Mouse (Mus musculus) megakaryocyte, embryonic 14.5 days (primary cell): Measurements from ENCODE around the gene Pias3. TPM values are rescaled to one million over a fixed set of nuclear protein-coding genes. Genes with fewer than 3 reads are reported as not detected.
A peak's percentile ranks its signal among the peaks of the same experiment; 100 is the strongest.
"Not testable (repeated sequence)": the region's sequence is repeated elsewhere in the genome, so short reads cannot be mapped to it uniquely, and the experiment has no call there.

Experiments
- H3K27me3 ChIP-seq: replicated peaks from 2 replicates; pipeline ENCODE3; 2012; ENCODE audit warnings: inconsistent platforms
- H3K36me3 ChIP-seq: replicated peaks from 2 replicates; pipeline ENCODE3; 2012; ENCODE audit warnings: low read length, inconsistent platforms, mixed read lengths
- H3K4me1 ChIP-seq: 2 replicates; pipeline ENCODE4 v1.6.1; 2012; ENCODE audit warnings: inconsistent platforms
- H3K4me3 ChIP-seq: replicated peaks from 2 replicates; pipeline ENCODE3; 2012; ENCODE audit warnings: moderate library complexity, mild to moderate bottlenecking, inconsistent platforms
- H3K9me3 ChIP-seq: 2 replicates; pipeline ENCODE4 v1.6.1; 2012; ENCODE audit warnings: inconsistent platforms
- FLI1 ChIP-seq: IDR thresholded peaks from 2 replicates; pipeline ENCODE4 v1.6.1; 2012; ENCODE audit warnings: low read length, inconsistent platforms, mixed read lengths
- GATA1 ChIP-seq: IDR thresholded peaks from 3 replicates; pipeline ENCODE4 v1.6.1; 2012; ENCODE audit warnings: mixed read lengths, low read length, inconsistent platforms, borderline replicate concordance
- polyA plus RNA-seq: library from polyadenylated mRNA; stranded (reverse); fragments of >175 nt; gene quantifications from 2 replicates; pipeline ENCODE4 v1.2.3, GENCODE M21; 2012; ENCODE audit warnings: low replicate concordance; ENCODE audit not compliant: insufficient read depth

Pias3 gene
- polyA plus RNA-seq, 1 experiment: 32.8 TPM

DNA sequence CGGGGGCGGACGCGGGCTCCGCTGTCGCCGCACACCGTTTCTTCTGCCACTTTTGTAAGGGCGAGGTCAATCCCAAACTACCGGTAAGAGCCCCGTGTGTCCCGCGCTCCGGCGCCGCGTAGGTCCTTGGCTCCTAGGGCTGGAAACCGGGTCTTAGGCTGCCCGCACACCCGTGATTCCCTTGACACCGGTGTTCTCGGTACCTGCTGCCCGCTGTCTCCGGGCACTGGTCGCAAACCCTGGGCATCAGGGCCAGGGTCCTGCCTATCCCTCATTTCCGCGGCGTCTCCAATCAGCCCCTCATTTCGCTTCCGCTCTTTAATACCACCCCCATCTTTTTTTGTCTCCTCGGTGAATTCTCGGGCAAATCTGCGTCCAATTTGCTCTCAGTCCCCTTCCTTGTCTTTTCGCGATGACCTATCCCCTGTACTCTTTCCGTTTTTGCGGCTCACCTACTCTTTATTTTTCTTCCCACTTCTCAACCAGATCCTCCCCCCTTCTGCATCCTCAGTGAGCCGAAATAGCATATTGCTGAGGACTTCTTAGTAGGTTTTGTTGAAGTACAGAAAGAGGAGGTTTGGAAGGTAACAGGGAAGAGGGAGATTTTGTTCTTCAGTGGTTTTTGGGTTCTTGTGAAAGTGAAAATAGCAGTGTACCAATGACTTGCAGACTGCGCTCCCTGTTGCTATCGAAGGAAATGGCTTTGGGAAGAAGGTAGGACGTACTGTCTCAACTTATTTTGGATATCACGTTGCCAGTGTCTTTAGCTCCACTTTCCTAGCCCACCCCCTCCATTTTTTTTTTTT, 31.8 kb downstream of the Pias3 start:
- Histone ChIP-seq H3K9me3 (no peaks in the 10 kb centered on the region), H3K27me3 (no peaks in the 10 kb centered on the region)
- TF ChIP-seq FLI1: no peak
- TF ChIP-seq GATA1: no peak

GRCm38 (mm10) chr3:96728634-96729402, 32.6 kb downstream of the Pias3 start:
- no peaks in the 10 kb centered on the region for H3K27me3 ChIP-seq
- TF ChIP-seq FLI1 (no peak), GATA1 (no peak)
- no peaks in the 10 kb centered on the region for H3K9me3 ChIP-seq
- H3K4me3 ChIP-seq: peak overlapping the region; percentile 94
- peaks cover 67% of the 10 kb centered on the region for H3K4me1 ChIP-seq
- peaks cover 22% of the 10 kb centered on the region for H3K36me3 ChIP-seq

More for the DNA sequence above, 31.8 kb downstream of the Pias3 start:
- Histone ChIP-seq H3K4me3 (peak overlapping the region; percentile 94), H3K36me3 (peaks cover 30% of the 10 kb centered on the region), H3K4me1 (peaks cover 67% of the 10 kb centered on the region)

DNA sequence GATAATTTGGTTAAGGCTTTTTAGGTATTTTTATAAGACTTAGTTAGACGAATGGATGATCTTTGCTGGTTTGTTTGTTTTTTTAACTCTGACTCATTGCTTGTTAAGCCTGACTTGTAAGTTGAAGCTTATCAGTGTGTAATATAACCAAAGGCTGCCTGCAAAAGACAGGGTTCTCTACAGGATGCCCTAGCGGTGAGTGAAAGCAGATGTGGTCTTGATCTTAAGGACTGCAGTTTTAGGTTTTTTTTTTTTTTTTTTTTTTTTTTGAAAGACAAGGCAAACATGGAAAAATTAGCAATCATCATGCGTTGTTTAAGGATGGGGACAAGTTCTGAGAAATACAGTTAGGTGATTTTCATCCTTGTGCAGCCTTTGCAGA, 33.2 kb downstream of the Pias3 start:
- peak overlapping the region; percentile 94 for H3K4me3 ChIP-seq
- H3K4me1 ChIP-seq: peaks cover 69% of the 10 kb centered on the region
- TF ChIP-seq GATA1: no peak
- TF ChIP-seq FLI1: no peak
- H3K9me3 ChIP-seq: no peaks in the 10 kb centered on the region
- no peaks in the 10 kb centered on the region for H3K27me3 ChIP-seq
- peaks cover 18% of the 10 kb centered on the region for H3K36me3 ChIP-seq

DNA sequence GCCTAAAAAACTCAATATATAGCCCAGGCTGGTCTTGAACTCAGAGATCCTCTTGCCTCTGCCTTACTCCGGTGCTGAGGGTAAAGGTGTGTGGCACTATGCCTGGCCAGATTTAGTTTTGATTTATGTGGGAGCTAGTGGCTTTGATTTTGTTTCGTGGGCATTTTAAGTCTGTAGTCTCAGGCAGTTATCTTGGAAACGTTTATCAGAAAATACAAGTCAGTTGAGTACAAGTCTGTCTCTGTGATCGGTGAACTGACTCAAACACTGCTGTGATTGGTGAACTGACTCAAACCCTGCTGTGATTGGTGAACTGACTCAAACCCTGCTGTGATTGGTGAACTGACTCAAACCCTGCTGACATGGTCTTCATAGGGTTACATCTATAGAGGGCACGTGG, 34.6 kb downstream of the Pias3 start:
- H3K4me3 ChIP-seq: no peak overlapping the region
- H3K4me1 ChIP-seq: peaks cover 69% of the 10 kb centered on the region
- H3K27me3 ChIP-seq: no peaks in the 10 kb centered on the region
- no peak for TF ChIP-seq GATA1
- H3K36me3 ChIP-seq: peaks cover 7% of the 10 kb centered on the region
- H3K9me3 ChIP-seq: no peaks in the 10 kb centered on the region

DNA sequence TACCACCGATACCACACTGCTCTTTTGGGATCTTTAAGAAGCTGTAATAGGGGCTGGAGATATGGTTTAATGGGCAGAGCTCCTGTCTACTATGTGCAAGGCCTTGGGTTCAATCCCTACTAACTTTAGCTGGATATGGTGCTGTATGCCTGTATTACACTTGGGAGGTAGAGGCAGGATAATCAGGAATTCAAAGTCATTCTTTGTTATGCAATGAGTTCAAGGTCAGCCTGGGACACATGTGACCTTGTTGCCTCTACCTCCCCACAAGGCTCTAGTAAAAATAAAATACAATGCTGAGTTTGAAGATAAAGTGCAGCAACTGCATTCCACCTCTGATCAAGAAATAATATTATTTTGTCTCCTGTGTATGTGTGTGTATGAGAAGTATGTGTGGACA, 37.8 kb downstream of the Pias3 start:
- Histone ChIP-seq H3K4me3 (no peak overlapping the region), H3K27me3 (no peaks in the 10 kb centered on the region), H3K36me3 (peaks cover 17% of the 10 kb centered on the region), H3K9me3 (no peaks in the 10 kb centered on the region), H3K4me1 (peaks cover 86% of the 10 kb centered on the region)
- TF ChIP-seq GATA1 (no peak), FLI1 (no peak)

- Histone ChIP-seq H3K9me3 (no peaks in the 10 kb centered on the region), H3K4me1 (peaks cover 86% of the 10 kb centered on the region), H3K4me3 (no peak overlapping the region), H3K36me3 (peaks cover 20% of the 10 kb centered on the region), H3K27me3 (no peaks in the 10 kb centered on the region)
- TF ChIP-seq GATA1: no peak
- no peak for TF ChIP-seq FLI1
Measured at GRCm38 (mm10) chr3:96735200-96735599, 39.0 kb downstream of the Pias3 start.

GRCm38 (mm10) chr3:96737013-96737740, 41.0 kb downstream of the Pias3 start:
- no peaks in the 10 kb centered on the region for H3K9me3 ChIP-seq
- peak overlapping the region; percentile 69 for H3K4me3 ChIP-seq
- peaks cover 79% of the 10 kb centered on the region for H3K4me1 ChIP-seq
- TF ChIP-seq FLI1: no peak
- TF ChIP-seq GATA1: no peak
- H3K36me3 ChIP-seq: peaks cover 21% of the 10 kb centered on the region
- no peaks in the 10 kb centered on the region for H3K27me3 ChIP-seq

GRCm38 (mm10) chr3:96737995-96738394, 41.8 kb downstream of the Pias3 start:
- peaks cover 81% of the 10 kb centered on the region for H3K4me1 ChIP-seq
- no peak overlapping the region for H3K4me3 ChIP-seq
- no peaks in the 10 kb centered on the region for H3K9me3 ChIP-seq
- H3K36me3 ChIP-seq: peaks cover 21% of the 10 kb centered on the region
- H3K27me3 ChIP-seq: no peaks in the 10 kb centered on the region
- TF ChIP-seq GATA1 (no peak), FLI1 (no peak)

- not testable (repeated sequence) for H3K9me3 ChIP-seq, H3K27me3 ChIP-seq, H3K4me3 ChIP-seq
- Histone ChIP-seq H3K36me3 (peaks cover 31% of the 10 kb centered on the region), H3K4me1 (peaks cover 79% of the 10 kb centered on the region)
Measured at GRCm38 (mm10) chr3:96740279-96740678, 44.1 kb downstream of the Pias3 start.

DNA sequence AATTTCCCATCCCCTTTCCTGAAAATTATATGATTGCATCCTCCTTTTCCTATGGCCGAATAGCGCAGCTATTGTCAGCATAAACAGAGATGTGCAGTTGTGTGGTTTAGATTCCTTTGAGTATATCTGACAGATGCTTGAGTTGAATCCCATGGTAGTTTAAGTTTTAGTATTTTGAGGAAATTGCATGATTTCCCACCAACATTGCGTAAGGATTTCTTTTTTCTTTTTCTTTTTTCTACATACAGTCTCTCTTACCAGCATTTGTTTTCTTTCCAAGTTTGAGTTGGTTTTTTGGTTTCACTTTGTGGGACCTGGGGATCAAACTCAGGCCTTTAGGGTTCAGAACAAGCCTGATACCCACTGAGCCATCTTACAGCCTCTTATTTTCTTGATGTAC, 48.2 kb downstream of the Pias3 start:
- TF ChIP-seq FLI1 (no peak), GATA1 (no peak)
- Histone ChIP-seq H3K4me3 (no peak overlapping the region), H3K4me1 (peaks cover 65% of the 10 kb centered on the region), H3K9me3 (no peaks in the 10 kb centered on the region), H3K36me3 (peaks cover 39% of the 10 kb centered on the region), H3K27me3 (no peaks in the 10 kb centered on the region)
